Mouse (Mus musculus): ENCODE data around the gene Catsperz. TPM values are rescaled to one million over a fixed set of nuclear protein-coding genes. Genes with fewer than 3 reads are reported as not detected.

Catsperz gene
- polyA plus RNA-seq, 1 experiment from 2014 or later = 1.9 TPM

- peak; percentile 82 for ATAC-seq (replicated peaks; ENCODE audit: insufficient number of reproducible peaks, low FRiP score, low TSS enrichment)
- Histone ChIP-seq H3K27me3 (ENCODE audit: control insufficient read depth, insufficient read depth, low read length) (no peaks in the 10 kb centered on the region), H3K4me1 (ENCODE audit: control insufficient read depth, insufficient read depth, low read length) (peaks cover 18% of the 10 kb centered on the region), H3K36me3 (ENCODE audit: control insufficient read depth, insufficient read depth, low read length) (no peaks in the 10 kb centered on the region), H3K9me3 (replicated peaks; ENCODE audit: control insufficient read depth, low read length) (no peaks in the 10 kb centered on the region), H3K4me3 (ENCODE audit: low read depth, low read length) (peak within 1 kb of the TSS; percentile 84), H3K4me2 (peak within 1 kb of the TSS; percentile 79), H3K9ac (ENCODE audit: low read depth, low read length) (peak within 1 kb of the TSS; percentile 89), H3K27ac (ENCODE audit: low read depth, low read length) (peak within 1 kb of the TSS; percentile 96)
- WGBS (ENCODE audit: insufficient replicate concordance) = under 1% methylated on average over 82 of the region's 83 CpGs
Observed at GRCm38 (mm10) chr19:6941372-6942248, 16.4 kb upstream of the Catsperz start, which contains the start of gene Bad. Bad (plus strand) TSS chr19:6941861.

GRCm38 (mm10) chr19:6940396-6941351 lies 15.5 kb upstream of the Catsperz start:
- H3K4me3 ChIP-seq (ENCODE audit: low read depth, low read length) = peak overlapping the region; percentile 84
- WGBS (ENCODE audit: insufficient replicate concordance) = 20% methylated on average over 27 of the region's 29 CpGs
- H3K9me3 ChIP-seq (replicated peaks; ENCODE audit: control insufficient read depth, low read length) = no peaks in the 10 kb centered on the region
- ATAC-seq (replicated peaks; ENCODE audit: insufficient number of reproducible peaks, low FRiP score, low TSS enrichment) = no peak
- H3K9ac ChIP-seq (ENCODE audit: low read depth, low read length) = peak overlapping the region; percentile 89
- peak overlapping the region; percentile 79 for H3K4me2 ChIP-seq
- no peaks in the 10 kb centered on the region for H3K36me3 ChIP-seq (ENCODE audit: control insufficient read depth, insufficient read depth, low read length)
- H3K4me1 ChIP-seq (ENCODE audit: control insufficient read depth, insufficient read depth, low read length) = peaks cover 18% of the 10 kb centered on the region
- peak overlapping the region; percentile 96 for H3K27ac ChIP-seq (ENCODE audit: low read depth, low read length)
- H3K27me3 ChIP-seq (ENCODE audit: control insufficient read depth, insufficient read depth, low read length) = peaks cover 6% of the 10 kb centered on the region

DNA sequence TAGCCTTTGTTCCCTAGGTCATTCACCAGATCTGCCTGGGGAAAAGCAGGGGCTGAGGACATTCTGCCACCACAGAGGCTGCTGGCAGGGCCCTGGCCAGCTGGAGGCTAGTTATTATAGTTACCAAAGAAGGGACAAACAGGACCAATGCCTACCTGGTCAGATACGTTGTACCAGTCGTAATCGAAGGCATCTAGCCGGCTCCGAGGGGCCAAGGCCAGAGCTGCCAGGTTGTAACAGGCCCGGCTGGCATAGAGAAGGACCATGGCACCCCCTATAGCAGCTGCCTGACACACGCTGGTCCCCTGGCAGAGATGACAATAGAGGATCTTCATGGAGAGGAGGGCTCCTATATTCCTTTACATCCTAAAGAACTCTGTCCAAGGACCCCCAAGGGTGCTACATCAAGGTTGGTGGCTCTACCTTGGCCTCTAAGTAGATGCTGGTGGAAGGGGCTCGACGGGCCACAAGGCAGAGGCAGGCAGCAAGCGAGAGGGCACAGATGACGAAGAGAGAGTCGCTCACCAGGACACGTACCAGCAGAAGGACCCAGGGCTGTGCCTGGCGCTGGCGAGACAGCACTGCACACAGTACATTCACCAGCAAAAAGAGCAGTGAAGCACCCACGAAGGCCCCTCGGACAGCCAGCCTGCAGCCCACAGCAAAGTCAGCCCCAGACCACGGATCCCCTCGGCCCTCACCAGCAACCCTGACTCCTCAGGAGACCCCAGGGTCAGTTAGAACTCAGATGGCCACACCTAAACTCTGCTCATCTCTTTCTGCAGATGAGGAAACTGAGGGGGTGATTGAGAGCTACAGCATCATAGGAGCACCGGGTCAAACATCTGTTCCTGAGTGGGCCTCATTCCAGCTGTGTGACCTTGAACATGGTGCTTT lies 14.2 kb upstream of the Catsperz start:
- Histone ChIP-seq H3K4me1 (ENCODE audit: control insufficient read depth, insufficient read depth, low read length) (peaks cover 19% of the 10 kb centered on the region), H3K27me3 (ENCODE audit: control insufficient read depth, insufficient read depth, low read length) (peaks cover 19% of the 10 kb centered on the region), H3K27ac (ENCODE audit: low read depth, low read length) (no peak overlapping the region), H3K36me3 (ENCODE audit: control insufficient read depth, insufficient read depth, low read length) (no peaks in the 10 kb centered on the region), H3K4me2 (no peak overlapping the region), H3K4me3 (ENCODE audit: low read depth, low read length) (no peak overlapping the region), H3K9ac (ENCODE audit: low read depth, low read length) (no peak overlapping the region), H3K9me3 (replicated peaks; ENCODE audit: control insufficient read depth, low read length) (no peaks in the 10 kb centered on the region)
- no peak for ATAC-seq (replicated peaks; ENCODE audit: insufficient number of reproducible peaks, low FRiP score, low TSS enrichment)
- 90% methylated on average over 20 of the region's 20 CpGs for WGBS (ENCODE audit: insufficient replicate concordance)

GRCm38 (mm10) chr19:6937541-6938465 lies 12.6 kb upstream of the Catsperz start:
- no peaks in the 10 kb centered on the region for H3K36me3 ChIP-seq (ENCODE audit: control insufficient read depth, insufficient read depth, low read length)
- WGBS (ENCODE audit: insufficient replicate concordance) = 74% methylated on average over 16 of the region's 16 CpGs
- H3K27me3 ChIP-seq (ENCODE audit: control insufficient read depth, insufficient read depth, low read length) = peaks cover 34% of the 10 kb centered on the region
- no peak for ATAC-seq (replicated peaks; ENCODE audit: insufficient number of reproducible peaks, low FRiP score, low TSS enrichment)
- H3K9me3 ChIP-seq (replicated peaks; ENCODE audit: control insufficient read depth, low read length) = no peaks in the 10 kb centered on the region
- no peak overlapping the region for H3K9ac ChIP-seq (ENCODE audit: low read depth, low read length)
- no peak overlapping the region for H3K4me3 ChIP-seq (ENCODE audit: low read depth, low read length)
- no peak overlapping the region for H3K4me2 ChIP-seq
- H3K27ac ChIP-seq (ENCODE audit: low read depth, low read length) = no peak overlapping the region
- H3K4me1 ChIP-seq (ENCODE audit: control insufficient read depth, insufficient read depth, low read length) = peaks cover 21% of the 10 kb centered on the region

- WGBS (ENCODE audit: insufficient replicate concordance) = 16% methylated on average over 3 of the region's 3 CpGs
- H3K27me3 ChIP-seq (ENCODE audit: control insufficient read depth, insufficient read depth, low read length) = peaks cover 48% of the 10 kb centered on the region
- H3K9ac ChIP-seq (ENCODE audit: low read depth, low read length) = no peak overlapping the region
- H3K27ac ChIP-seq (ENCODE audit: low read depth, low read length) = no peak overlapping the region
- ATAC-seq (replicated peaks; ENCODE audit: insufficient number of reproducible peaks, low FRiP score, low TSS enrichment) = no peak
- H3K9me3 ChIP-seq (replicated peaks; ENCODE audit: control insufficient read depth, low read length) = no peaks in the 10 kb centered on the region
- H3K4me1 ChIP-seq (ENCODE audit: control insufficient read depth, insufficient read depth, low read length) = peaks cover 18% of the 10 kb centered on the region
- no peak overlapping the region for H3K4me2 ChIP-seq
- H3K36me3 ChIP-seq (ENCODE audit: control insufficient read depth, insufficient read depth, low read length) = no peaks in the 10 kb centered on the region
- H3K4me3 ChIP-seq (ENCODE audit: low read depth, low read length) = no peak overlapping the region
Observed at GRCm38 (mm10) chr19:6936299-6936698, 11.1 kb upstream of the Catsperz start.

DNA sequence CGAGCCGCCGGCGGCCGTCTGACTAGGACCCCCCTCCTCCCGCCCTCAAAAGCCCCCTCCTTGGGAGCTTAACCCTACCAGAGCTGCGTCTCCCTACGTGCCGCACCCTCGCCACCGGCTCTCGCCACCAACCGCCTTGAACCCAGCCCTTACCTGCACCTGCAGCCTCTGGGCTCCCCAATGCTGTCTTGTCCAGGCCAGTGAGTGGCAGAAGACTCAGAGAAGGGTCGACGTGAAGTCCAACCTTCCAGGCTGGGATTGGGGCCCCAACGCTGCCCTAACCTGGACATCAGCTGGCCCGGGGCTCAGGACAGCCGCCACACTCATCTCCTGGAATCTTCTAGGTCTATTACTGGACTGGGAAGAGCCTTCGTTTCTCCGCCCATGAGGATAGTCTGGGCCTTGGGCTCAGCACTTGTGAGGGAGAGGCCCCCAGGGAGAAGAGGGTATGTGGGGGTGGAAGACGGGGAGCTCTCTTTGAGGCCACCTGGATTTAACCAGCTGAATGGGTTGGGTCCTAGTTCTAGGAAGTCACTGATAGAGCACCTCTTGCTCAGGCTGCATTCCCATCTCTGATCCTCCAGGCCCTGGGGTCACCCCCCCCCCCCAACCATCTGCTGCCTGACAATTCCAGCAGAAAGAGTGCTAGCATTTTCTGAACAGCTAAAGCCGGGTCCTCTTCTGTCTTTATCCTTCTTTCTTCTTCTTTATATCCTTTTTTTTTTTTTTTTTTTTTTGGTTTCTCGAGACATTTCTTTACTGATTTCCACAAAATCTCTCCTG lies 9.2 kb upstream of the Catsperz start, which contains the start of gene Kcnk4:
Gene Kcnk4 (minus strand): TSS at position 321 of the 783 bp plus-strand sequence.
- WGBS (ENCODE audit: insufficient replicate concordance) = 15% methylated on average over 21 of the region's 23 CpGs
- peaks cover 62% of the 10 kb centered on the region for H3K27me3 ChIP-seq (ENCODE audit: control insufficient read depth, insufficient read depth, low read length)
- H3K9ac ChIP-seq (ENCODE audit: low read depth, low read length) = peak within 1 kb of the TSS; percentile 52
- H3K4me3 ChIP-seq (ENCODE audit: low read depth, low read length) = peak within 1 kb of the TSS; percentile 43
- H3K27ac ChIP-seq (ENCODE audit: low read depth, low read length) = no peak within 1 kb of the TSS
- H3K4me1 ChIP-seq (ENCODE audit: control insufficient read depth, insufficient read depth, low read length) = peaks cover 8% of the 10 kb centered on the region
- no peaks in the 10 kb centered on the region for H3K9me3 ChIP-seq (replicated peaks; ENCODE audit: control insufficient read depth, low read length)
- no peaks in the 10 kb centered on the region for H3K36me3 ChIP-seq (ENCODE audit: control insufficient read depth, insufficient read depth, low read length)
- ATAC-seq (replicated peaks; ENCODE audit: insufficient number of reproducible peaks, low FRiP score, low TSS enrichment) = no peak
- H3K4me2 ChIP-seq = peak within 1 kb of the TSS; percentile 69
